In the genomic region with DNA sequence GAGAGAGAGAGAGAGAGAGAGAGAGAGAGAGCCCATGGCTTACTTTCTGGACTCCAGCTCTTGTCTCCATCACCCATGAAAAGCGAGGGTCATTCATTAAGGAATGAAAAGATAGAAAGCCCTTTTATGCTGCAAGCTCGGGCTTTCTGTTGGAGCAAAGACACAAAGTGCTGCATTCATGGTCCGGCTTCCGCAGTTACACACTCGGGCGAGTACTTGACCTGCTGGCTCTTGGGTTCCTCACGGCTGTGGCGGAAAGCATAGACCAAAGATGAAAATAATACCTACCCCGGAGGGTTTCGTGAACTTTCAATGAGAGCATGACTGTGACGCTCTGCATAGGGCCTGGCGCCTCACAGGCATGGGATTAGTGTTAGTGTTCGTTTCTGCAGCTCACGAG, we compare ENCODE assay signal across 10 mouse cellular contexts. TPM values are rescaled to one million over a fixed set of nuclear protein-coding genes. Genes with fewer than 3 reads are reported as not detected.
A peak's percentile ranks its signal among the peaks of the same experiment; 100 is the strongest.
DNase-seq lines count a peak whose midpoint lies in the region; ATAC-seq and TF ChIP-seq lines count a peak whose summit lies in the region.
"Had no signal": no experiment of that assay in that cellular context is flagged by ENCODE, and none has a peak within 500 bp of the region (broad histone marks: within the 10 kb centered on the region; RNA-seq: fewer than 3 reads in every experiment).

No protein-coding gene starts in this region.

- WGBS in hindbrain, embryonic 13.5 days, result 20% methylated on average over 14 of the region's 14 CpGs
- WGBS in limb, embryonic 14.5 days, result 74% methylated on average over 14 of the region's 14 CpGs

- no peaks in the 10 kb centered on the region for H3K36me3 ChIP-seq in hindbrain, embryonic 13.5 days
- no peaks in the 10 kb centered on the region for H3K36me3 ChIP-seq in limb, embryonic 14.5 days (ENCODE audit: control insufficient read depth, insufficient read depth, low read length)
- H3K36me3 ChIP-seq: limb, embryonic 13.5 days had no signal

- H3K4me3 ChIP-seq in hindbrain, embryonic 13.5 days, result no peak overlapping the region
- no peak overlapping the region for H3K4me3 ChIP-seq in limb, embryonic 14.5 days (replicated peaks; ENCODE audit: low read length)
- H3K4me3 ChIP-seq: limb, embryonic 13.5 days had no signal

- H3K4me2 ChIP-seq in hindbrain, embryonic 13.5 days, result peak overlapping the region; percentile 36
- no peak overlapping the region for H3K4me2 ChIP-seq in limb, embryonic 14.5 days (replicated peaks; ENCODE audit: low read depth, low read length, severe bottlenecking)

- peak; percentile 34; the same call in 1 of the 2 replicates for ATAC-seq in frontal cortex, adult (ENCODE audit: low TSS enrichment)
- ATAC-seq in hindbrain, embryonic 13.5 days (ENCODE audit: low FRiP score), result peak; percentile 39; the same call in 1 of the 2 replicates
- ATAC-seq in limb, embryonic 14.5 days (ENCODE audit: low FRiP score, low read depth), result peak; percentile 18; the same call in 1 of the 2 replicates
- ATAC-seq: activated CD4-positive, CD25-positive, alpha-beta regulatory T cell, adult 4 months had no signal

- H3K9me3 ChIP-seq in hindbrain, embryonic 13.5 days, result no peaks in the 10 kb centered on the region
- H3K9me3 ChIP-seq in limb, embryonic 14.5 days (ENCODE audit: control insufficient read depth, low read length), result no peaks in the 10 kb centered on the region
- H3K9me3 ChIP-seq: limb, embryonic 13.5 days had no signal

- H3K27me3 ChIP-seq in hindbrain, embryonic 13.5 days, result 0 out of 2 replicates have a peak, but pooled peaks cover 3% of the 10 kb centered on the region
- H3K27me3 ChIP-seq in limb, embryonic 14.5 days (ENCODE audit: control insufficient read depth, insufficient read depth, low read length), result no peaks in the 10 kb centered on the region

- TF ChIP-seq POLR2A in limb, embryonic 14.5 days (IDR thresholded peaks at IDR 0.05; ENCODE audit: borderline replicate concordance, extremely low read depth, insufficient read depth, insufficient read length), result no peak

- no peak for DNase-seq in frontal cortex, postnatal 14 days (ENCODE audit: low spot score in 2 of 2)
- peak; percentile 53 for DNase-seq in embryo, embryonic 10.5 days (ENCODE audit: low spot score)
- no peak for DNase-seq in limb, embryonic 14.5 days (ENCODE audit: low spot score)
- DNase-seq in gastrocnemius, postnatal 25 days, result no peak
- no peak for DNase-seq in right cerebral cortex, adult 18-20 months
- DNase-seq in thymus, postnatal 36 days, result no peak

- H3K4me1 ChIP-seq in hindbrain, embryonic 13.5 days (replicated peaks), result peaks cover 14% of the 10 kb centered on the region
- peaks cover 5% of the 10 kb centered on the region; the same call in 1 of the 2 replicates for H3K4me1 ChIP-seq in limb, embryonic 14.5 days (ENCODE audit: control insufficient read depth, insufficient read depth, low read length)

- H3K9ac ChIP-seq in hindbrain, embryonic 13.5 days, result no peak overlapping the region
- no peak overlapping the region for H3K9ac ChIP-seq in limb, embryonic 14.5 days (ENCODE audit: low read depth, low read length, severe bottlenecking)
- H3K9ac ChIP-seq: limb, embryonic 13.5 days had no signal

- H3K27ac ChIP-seq in hindbrain, embryonic 13.5 days, result no peak overlapping the region
- H3K27ac ChIP-seq in limb, embryonic 14.5 days (replicated peaks; ENCODE audit: low read depth, low read length), result no peak overlapping the region
- H3K27ac ChIP-seq: limb, embryonic 13.5 days had no signal

RNA-seq across cellular contexts. Expression of a gene that starts 14.4 kb away (rescaled TPM):
- polyA plus RNA-seq in hindbrain, embryonic 13.5 days (2015; fragmentation: Nextera tagmentation; extraction: Ambion mirVana), result 462 and 482 TPM in 2 replicates
- polyA plus RNA-seq in limb, embryonic 14.5 days (2012; rRNA removed), result 127 and 130 TPM in 2 replicates
- 276 and 298 TPM in 2 replicates for polyA plus RNA-seq in limb, embryonic 14.5 days (2014; fragmentation: Nextera tagmentation; extraction: Ambion mirVana)
- total RNA-seq in gastrocnemius, postnatal 25 days (2021), result 10 to 100 TPM; 79.3 to 81.6 TPM

RNA-seq across cellular contexts. Expression of a gene that starts 40.8 kb away (rescaled TPM):
- 27.4 and 28.2 TPM in 2 replicates for polyA plus RNA-seq in hindbrain, embryonic 13.5 days (2015; fragmentation: Nextera tagmentation; extraction: Ambion mirVana)
- 160 and 163 TPM in 2 replicates for polyA plus RNA-seq in limb, embryonic 14.5 days (2012; rRNA removed)
- 196 and 214 TPM in 2 replicates for polyA plus RNA-seq in limb, embryonic 14.5 days (2014; fragmentation: Nextera tagmentation; extraction: Ambion mirVana)
- 100 to 1,000 TPM; 345 to 440 TPM for total RNA-seq in gastrocnemius, postnatal 25 days (2021)
